Mouse (Mus musculus): ENCODE data around the gene Rab4a.

GRCm38 (mm10) chr8:123844341-123844740, 38.6 kb downstream of the Rab4a start:
- TF ChIP-seq CTCF (IDR thresholded peaks at IDR 0.05; ENCODE audit: low read depth) (no peak), EP300 (IDR thresholded peaks at IDR 0.05; ENCODE audit: low read depth) (no peak)
